Mouse (Mus musculus) liver, adult 10 weeks (tissue): ENCODE data around the gene Ids. TPM values are rescaled to one million over a fixed set of nuclear protein-coding genes. Genes with fewer than 3 reads are reported as not detected.

Source experiments
- polyA plus RNA-seq: library from polyadenylated mRNA; stranded (reverse); fragments of 350-450 nt; fragmentation: Illumina TruSeq; extraction: RNeasy Lipid Tissue Mini Kit (QIAGEN cat#74804); gene quantifications from one replicate; pipeline ENCODE4 v1.2.3, GENCODE M21; 2014; ENCODE audit warnings: low read depth, low replicate concordance

Gene Ids
- 17.7 TPM for polyA plus RNA-seq

GRCm38 (mm10) chrX:70364661-70365613 is at the start of gene Ids:
Gene Ids, minus strand, starts transcription at chrX:70365084.

GRCm38 (mm10) chrX:70385276-70385961 is 20.5 kb upstream of the Ids start, which contains the start of gene 1110012L19Rik:
Gene 1110012L19Rik, plus strand, starts transcription at chrX:70385877.

Other genes with a start within 250 kb of the Ids start
- 13.6 TPM for gene 1110012L19Rik, start 20.8 kb upstream of the Ids start, polyA plus RNA-seq
- gene Tmem185a, start 112.1 kb upstream of the Ids start, polyA plus RNA-seq = 25.7 TPM